Mouse (Mus musculus) neural tube, embryonic 15.5 days (tissue): ENCODE measurements around the gene Gja10. TPM values are rescaled to one million over a fixed set of nuclear protein-coding genes. Genes with fewer than 3 reads are reported as not detected.

Experiments used
- ATAC-seq: fragments of 200-750 bp; cut with Nextera tagmentation; 2 replicates; pipeline ENCODE4 v1.8.0; 2017; ENCODE audit warnings: mild to moderate bottlenecking, moderate TSS enrichment, moderate library complexity; ENCODE audit not compliant: low FRiP score
- H3K27ac ChIP-seq: fragments of 300-500 bp; sonication (generic); replicated peaks from 2 replicates; pipeline ENCODE4 v1.5.1; 2015; ENCODE audit warnings: mild to moderate bottlenecking, inconsistent platforms
- H3K27me3 ChIP-seq: fragments of 300-500 bp; sonication (generic); replicated peaks from 2 replicates; pipeline ENCODE4 v1.6.1; 2015; ENCODE audit warnings: inconsistent platforms
- H3K36me3 ChIP-seq: fragments of 300-500 bp; sonication (generic); 2 replicates; pipeline ENCODE4 v1.6.1; 2015; ENCODE audit warnings: inconsistent platforms
- H3K4me1 ChIP-seq: fragments of 300-500 bp; sonication (generic); 2 replicates; pipeline ENCODE4 v1.6.1; 2015; ENCODE audit warnings: inconsistent platforms
- H3K4me2 ChIP-seq: fragments of 300-500 bp; sonication (generic); 2 replicates; pipeline ENCODE4 v1.6.1; 2015; ENCODE audit warnings: inconsistent platforms, mild to moderate bottlenecking, moderate library complexity
- H3K4me3 ChIP-seq: fragments of 300-500 bp; sonication (generic); replicated peaks from 2 replicates; pipeline ENCODE4 v1.5.1; 2015; ENCODE audit warnings: mild to moderate bottlenecking, inconsistent platforms
- H3K9ac ChIP-seq: fragments of 300-500 bp; sonication (generic); replicated peaks from 2 replicates; pipeline ENCODE4 v1.6.1; 2015; ENCODE audit warnings: mild to moderate bottlenecking, inconsistent platforms
- H3K9me3 ChIP-seq: fragments of 300-500 bp; sonication (generic); replicated peaks from 2 replicates; pipeline ENCODE4 v1.6.1; 2016; ENCODE audit warnings: inconsistent platforms
- WGBS: fragments of 180-500 bp; shearing (Covaris S2); methylation state at CpG from one replicate; pipeline ENCODE4 v1.1.7; 2015; ENCODE audit warnings: mixed read lengths; 5-methylcytosine and 5-hydroxymethylcytosine counted together
- polyA plus RNA-seq: library from polyadenylated mRNA; unstranded; fragments of >200 nt; fragmentation: Nextera tagmentation; extraction: Ambion mirVana; gene quantifications from 2 replicates; pipeline ENCODE4 v1.2.1, GENCODE M21; 2015

Gene Gja10
- polyA plus RNA-seq, 1 experiment from 2014 or later, result not detected

- H3K27ac ChIP-seq, result peak overlapping the region; percentile 62
- H3K4me2 ChIP-seq, result no peak overlapping the region; the same call in 1 of the 2 replicates
- H3K36me3 ChIP-seq, result peaks cover 24% of the 10 kb centered on the region
- ATAC-seq, result peak; percentile 56; the same call in 1 of the 2 replicates
- peaks cover 21% of the 10 kb centered on the region for H3K4me1 ChIP-seq
- H3K9ac ChIP-seq, result no peak overlapping the region
- H3K4me3 ChIP-seq, result no peak overlapping the region
- no peaks in the 10 kb centered on the region for H3K9me3 ChIP-seq
- WGBS, result 38% methylated on average over 8 of the region's 8 CpGs
- H3K27me3 ChIP-seq, result no peaks in the 10 kb centered on the region
Observed at GRCm38 (mm10) chr4:32560724-32561554, 41.6 kb downstream of the Gja10 start.

- Histone ChIP-seq H3K9ac (no peak overlapping the region; the same call in 1 of the 2 replicates), H3K9me3 (no peaks in the 10 kb centered on the region), H3K4me1 (peaks cover 21% of the 10 kb centered on the region), H3K27ac (0 out of 2 replicates have a peak overlapping the region, but pooled peaks have one; percentile 62), H3K36me3 (peaks cover 24% of the 10 kb centered on the region), H3K4me3 (no peak overlapping the region), H3K27me3 (no peaks in the 10 kb centered on the region), H3K4me2 (no peak overlapping the region)
- ATAC-seq, result no peak
- 28% methylated on average over 6 of the region's 6 CpGs for WGBS
Observed at GRCm38 (mm10) chr4:32560246-32560645, 42.3 kb downstream of the Gja10 start.

- no peaks in the 10 kb centered on the region for H3K36me3 ChIP-seq
- peaks cover 5% of the 10 kb centered on the region for H3K4me1 ChIP-seq
- no peak overlapping the region for H3K4me3 ChIP-seq
- ATAC-seq, result no peak
- no peaks in the 10 kb centered on the region for H3K27me3 ChIP-seq
- no peak overlapping the region for H3K27ac ChIP-seq
- H3K4me2 ChIP-seq, result no peak overlapping the region
- no peak overlapping the region for H3K9ac ChIP-seq
- no peaks in the 10 kb centered on the region for H3K9me3 ChIP-seq
- 87% methylated on average over 7 of the region's 7 CpGs for WGBS
Observed at GRCm38 (mm10) chr4:32555506-32555905, 47.1 kb downstream of the Gja10 start.

- Histone ChIP-seq H3K9me3 (no peaks in the 10 kb centered on the region), H3K27ac (no peak overlapping the region), H3K4me1 (no peaks in the 10 kb centered on the region; the same call in 1 of the 2 replicates), H3K4me3 (no peak overlapping the region), H3K36me3 (no peaks in the 10 kb centered on the region), H3K4me2 (no peak overlapping the region), H3K9ac (no peak overlapping the region), H3K27me3 (no peaks in the 10 kb centered on the region)
- 47% methylated on average over 4 of the region's 4 CpGs for WGBS
- ATAC-seq, result no peak
Observed at GRCm38 (mm10) chr4:32551337-32551736, 51.2 kb downstream of the Gja10 start.

- H3K27me3 ChIP-seq, result no peaks in the 10 kb centered on the region
- H3K36me3 ChIP-seq, result no peaks in the 10 kb centered on the region
- no peak overlapping the region for H3K4me3 ChIP-seq
- H3K9ac ChIP-seq, result no peak overlapping the region
- ATAC-seq, result no peak
- H3K4me1 ChIP-seq, result no peaks in the 10 kb centered on the region; the same call in 1 of the 2 replicates
- H3K27ac ChIP-seq, result no peak overlapping the region
- no peak overlapping the region for H3K4me2 ChIP-seq
- 92% methylated on average over 1 of the region's 1 CpGs for WGBS
- H3K9me3 ChIP-seq, result no peaks in the 10 kb centered on the region
Observed at GRCm38 (mm10) chr4:32549150-32549549, 53.4 kb downstream of the Gja10 start.

Other genes starting within 250 kb of the Gja10 start
- gene Casp8ap2, start 12.7 kb upstream of the Gja10 start, polyA plus RNA-seq, result 38.9 and 45.2 TPM in 2 replicates
- gene Mdn1, start 54.4 kb upstream of the Gja10 start, polyA plus RNA-seq, result 17.1 and 18.3 TPM in 2 replicates
- gene Lyrm2, start 197.5 kb upstream of the Gja10 start, polyA plus RNA-seq, result 106 and 120 TPM in 2 replicates